Mouse (Mus musculus) megakaryocyte, embryonic 14.5 days (primary cell): ENCODE results near the gene B4galt4.

Source experiments
- FLI1 ChIP-seq: IDR thresholded peaks from 2 replicates; pipeline ENCODE4 v1.6.1; 2012; ENCODE audit warnings: low read length, inconsistent platforms, mixed read lengths
- GATA1 ChIP-seq: IDR thresholded peaks from 3 replicates; pipeline ENCODE4 v1.6.1; 2012; ENCODE audit warnings: mixed read lengths, low read length, inconsistent platforms, borderline replicate concordance

GRCm38 (mm10) chr16:38729139-38729538, 12.9 kb upstream of the B4galt4 start:
- no peak for TF ChIP-seq GATA1
- no peak for TF ChIP-seq FLI1
